Mouse (Mus musculus) bone marrow, adult 2 months (tissue): ENCODE data around the gene Chek1.

Experiments used
- CTCF ChIP-seq: fragments of 200-500 bp; IDR thresholded peaks from 2 replicates; pipeline ENCODE4 v1.5.1; 2011; ENCODE audit warnings: low read length, control low read depth; ENCODE audit not compliant: control insufficient read depth, insufficient read depth
- POLR2A ChIP-seq: fragments of 200-500 bp; IDR thresholded peaks from 2 replicates; pipeline ENCODE4 v1.6.1; 2011; ENCODE audit warnings: low read depth, mild to moderate bottlenecking, control low read depth, low read length, borderline replicate concordance; ENCODE audit not compliant: control insufficient read depth

DNA sequence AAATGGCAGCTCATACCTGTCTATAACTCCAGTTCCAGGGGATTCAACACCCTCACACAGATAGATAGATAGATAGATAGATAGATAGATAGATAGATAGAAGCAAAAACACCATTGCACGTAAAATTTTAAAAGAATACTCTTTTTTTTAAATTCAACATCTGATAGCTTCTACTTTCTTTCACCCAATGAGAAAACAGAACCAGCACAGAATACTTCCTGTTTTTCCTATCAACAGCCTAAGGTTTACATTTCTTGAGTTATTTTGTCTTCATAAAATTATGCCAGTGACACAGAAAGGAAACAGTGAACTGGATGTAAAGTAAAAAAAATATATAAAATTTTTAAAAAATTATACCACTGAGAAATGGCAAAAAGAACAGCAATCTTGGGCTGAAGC lies 37.5 kb upstream of the Chek1 start:
- no peak for TF ChIP-seq POLR2A
- TF ChIP-seq CTCF = no peak
